Mouse (Mus musculus) limb, embryonic 12.5 days (tissue): ENCODE measurements around the gene Dst. TPM values are rescaled to one million over a fixed set of nuclear protein-coding genes. Genes with fewer than 3 reads are reported as not detected.

Experiments
- ATAC-seq: fragments of 200-750 bp; cut with Nextera tagmentation; 2 replicates; pipeline ENCODE4 v1.8.0; 2017; ENCODE audit warnings: low read depth, moderate TSS enrichment; ENCODE audit not compliant: insufficient number of reproducible peaks, insufficient read depth, low FRiP score, low TSS enrichment
- H3K27ac ChIP-seq: fragments of 300-500 bp; sonication (generic); 2 replicates; pipeline ENCODE4 v1.5.1; 2016; ENCODE audit warnings: mild to moderate bottlenecking, moderate library complexity
- H3K27me3 ChIP-seq: fragments of 300-500 bp; sonication (generic); 2 replicates; pipeline ENCODE4 v1.6.1; 2016; ENCODE audit warnings: mild to moderate bottlenecking, moderate library complexity
- H3K36me3 ChIP-seq: fragments of 300-500 bp; sonication (generic); 2 replicates; pipeline ENCODE4 v1.6.1; 2016; ENCODE audit warnings: mild to moderate bottlenecking, moderate library complexity
- H3K4me1 ChIP-seq: fragments of 300-500 bp; sonication (generic); replicated peaks from 2 replicates; pipeline ENCODE4 v1.6.1; 2016
- H3K4me2 ChIP-seq: fragments of 300-500 bp; sonication (generic); 2 replicates; pipeline ENCODE4 v1.6.1; 2016; ENCODE audit warnings: mild to moderate bottlenecking, moderate library complexity
- H3K4me3 ChIP-seq: fragments of 300-500 bp; sonication (generic); replicated peaks from 2 replicates; pipeline ENCODE4 v1.5.1; 2016; ENCODE audit warnings: mild to moderate bottlenecking
- H3K9ac ChIP-seq: fragments of 300-500 bp; sonication (generic); replicated peaks from 2 replicates; pipeline ENCODE4 v1.6.1; 2016; ENCODE audit warnings: mild to moderate bottlenecking, moderate library complexity
- H3K9me3 ChIP-seq: fragments of 300-500 bp; sonication (generic); 2 replicates; pipeline ENCODE4 v1.6.1; 2016; ENCODE audit warnings: mild to moderate bottlenecking, moderate library complexity
- WGBS: fragments of 180-500 bp; shearing (Covaris S2); methylation state at CpG from one replicate; pipeline ENCODE4 v1.1.7; 2016; 5-methylcytosine and 5-hydroxymethylcytosine counted together
- polyA plus RNA-seq: library from polyadenylated mRNA; unstranded; fragments of >200 nt; fragmentation: Nextera tagmentation; extraction: Ambion mirVana; gene quantifications from 2 replicates; pipeline ENCODE4 v1.2.1, GENCODE M21; 2016

Dst gene
- polyA plus RNA-seq, 1 experiment from 2014 or later: 25.5 TPM

- Histone ChIP-seq H3K27me3 (no peaks in the 10 kb centered on the region), H3K9ac (no peak overlapping the region), H3K4me1 (no peaks in the 10 kb centered on the region), H3K36me3 (peaks cover 67% of the 10 kb centered on the region), H3K27ac (no peak overlapping the region), H3K4me2 (no peak overlapping the region), H3K9me3 (no peaks in the 10 kb centered on the region), H3K4me3 (no peak overlapping the region)
- WGBS: 94% methylated on average over 19 of the region's 19 CpGs
- no peak for ATAC-seq
These were observed 271.7 kb downstream of the Dst start for GRCm38 (mm10) chr1:34179756-34180155.

GRCm38 (mm10) chr1:34182406-34183249 lies 274.6 kb downstream of the Dst start:
- no peaks in the 10 kb centered on the region for H3K27me3 ChIP-seq
- no peak overlapping the region for H3K27ac ChIP-seq
- H3K9me3 ChIP-seq: no peaks in the 10 kb centered on the region
- WGBS: 87% methylated on average over 24 of the region's 24 CpGs
- H3K9ac ChIP-seq: no peak overlapping the region
- H3K4me1 ChIP-seq: no peaks in the 10 kb centered on the region
- peaks cover 47% of the 10 kb centered on the region for H3K36me3 ChIP-seq
- ATAC-seq: no peak
- no peak overlapping the region for H3K4me2 ChIP-seq
- no peak overlapping the region for H3K4me3 ChIP-seq

- H3K27me3 ChIP-seq: no peaks in the 10 kb centered on the region
- no peak for ATAC-seq
- H3K4me2 ChIP-seq: no peak overlapping the region
- H3K36me3 ChIP-seq: peaks cover 42% of the 10 kb centered on the region
- no peaks in the 10 kb centered on the region for H3K9me3 ChIP-seq
- H3K27ac ChIP-seq: no peak overlapping the region
- H3K4me1 ChIP-seq: no peaks in the 10 kb centered on the region; the same call in 1 of the 2 replicates
- no peak overlapping the region for H3K4me3 ChIP-seq
- 90% methylated on average over 12 of the region's 12 CpGs for WGBS
- H3K9ac ChIP-seq: no peak overlapping the region
These were observed 275.4 kb downstream of the Dst start for GRCm38 (mm10) chr1:34183250-34183926.

- Histone ChIP-seq H3K4me2 (no peak overlapping the region), H3K4me1 (no peaks in the 10 kb centered on the region; the same call in 1 of the 2 replicates), H3K27me3 (no peaks in the 10 kb centered on the region), H3K27ac (no peak overlapping the region), H3K36me3 (peaks cover 43% of the 10 kb centered on the region), H3K9ac (no peak overlapping the region), H3K9me3 (no peaks in the 10 kb centered on the region), H3K4me3 (no peak overlapping the region)
- 65% methylated on average over 6 of the region's 6 CpGs for WGBS
- no peak for ATAC-seq
These were observed 276.2 kb downstream of the Dst start for GRCm38 (mm10) chr1:34184266-34184665.

- H3K4me3 ChIP-seq: no peak overlapping the region
- no peak overlapping the region for H3K27ac ChIP-seq
- no peaks in the 10 kb centered on the region for H3K9me3 ChIP-seq
- H3K4me1 ChIP-seq: no peaks in the 10 kb centered on the region; the same call in 1 of the 2 replicates
- H3K4me2 ChIP-seq: no peak overlapping the region
- ATAC-seq: no peak
- H3K36me3 ChIP-seq: peaks cover 48% of the 10 kb centered on the region
- WGBS: 90% methylated on average over 6 of the region's 6 CpGs
- H3K9ac ChIP-seq: no peak overlapping the region
- no peaks in the 10 kb centered on the region for H3K27me3 ChIP-seq
These were observed 278.0 kb downstream of the Dst start for GRCm38 (mm10) chr1:34186033-34186432.

- H3K27ac ChIP-seq: no peak overlapping the region
- H3K4me3 ChIP-seq: no peak overlapping the region
- H3K27me3 ChIP-seq: no peaks in the 10 kb centered on the region
- 41% methylated on average over 5 of the region's 5 CpGs for WGBS
- no peak overlapping the region for H3K4me2 ChIP-seq
- no peaks in the 10 kb centered on the region for H3K9me3 ChIP-seq
- H3K9ac ChIP-seq: no peak overlapping the region
- H3K36me3 ChIP-seq: peaks cover 48% of the 10 kb centered on the region
- no peak for ATAC-seq
- H3K4me1 ChIP-seq: no peaks in the 10 kb centered on the region; the same call in 1 of the 2 replicates
These were observed 279.5 kb downstream of the Dst start for GRCm38 (mm10) chr1:34187501-34187900.

GRCm38 (mm10) chr1:34188721-34189236 lies 280.8 kb downstream of the Dst start:
- Histone ChIP-seq H3K4me1 (no peaks in the 10 kb centered on the region; the same call in 1 of the 2 replicates), H3K9me3 (no peaks in the 10 kb centered on the region), H3K27me3 (no peaks in the 10 kb centered on the region), H3K4me3 (no peak overlapping the region), H3K4me2 (no peak overlapping the region), H3K9ac (no peak overlapping the region), H3K27ac (no peak overlapping the region), H3K36me3 (peaks cover 56% of the 10 kb centered on the region)
- WGBS: 93% methylated on average over 16 of the region's 16 CpGs
- ATAC-seq: no peak

- no peak for ATAC-seq
- no peaks in the 10 kb centered on the region for H3K27me3 ChIP-seq
- 94% methylated on average over 14 of the region's 14 CpGs for WGBS
- H3K27ac ChIP-seq: no peak overlapping the region
- no peaks in the 10 kb centered on the region for H3K9me3 ChIP-seq
- no peak overlapping the region for H3K4me2 ChIP-seq
- no peak overlapping the region for H3K4me3 ChIP-seq
- peaks cover 61% of the 10 kb centered on the region for H3K36me3 ChIP-seq
- H3K9ac ChIP-seq: no peak overlapping the region
- H3K4me1 ChIP-seq: no peaks in the 10 kb centered on the region; the same call in 1 of the 2 replicates
These were observed 281.3 kb downstream of the Dst start for GRCm38 (mm10) chr1:34189318-34189717.

GRCm38 (mm10) chr1:34189970-34190369 lies 281.9 kb downstream of the Dst start:
- no peak for ATAC-seq
- Histone ChIP-seq H3K9ac (no peak overlapping the region), H3K9me3 (no peaks in the 10 kb centered on the region), H3K27ac (no peak overlapping the region), H3K36me3 (peaks cover 63% of the 10 kb centered on the region), H3K27me3 (no peaks in the 10 kb centered on the region), H3K4me3 (no peak overlapping the region), H3K4me2 (no peak overlapping the region), H3K4me1 (no peaks in the 10 kb centered on the region; the same call in 1 of the 2 replicates)
- WGBS: 67% methylated on average over 7 of the region's 7 CpGs

GRCm38 (mm10) chr1:34192174-34192573 lies 284.1 kb downstream of the Dst start:
- peaks cover 81% of the 10 kb centered on the region for H3K36me3 ChIP-seq
- 91% methylated on average over 17 of the region's 17 CpGs for WGBS
- no peak overlapping the region for H3K27ac ChIP-seq
- ATAC-seq: no peak
- H3K27me3 ChIP-seq: no peaks in the 10 kb centered on the region
- H3K9me3 ChIP-seq: no peaks in the 10 kb centered on the region
- no peak overlapping the region for H3K4me3 ChIP-seq
- no peak overlapping the region for H3K4me2 ChIP-seq
- no peaks in the 10 kb centered on the region; the same call in 1 of the 2 replicates for H3K4me1 ChIP-seq
- no peak overlapping the region for H3K9ac ChIP-seq

- H3K4me2 ChIP-seq: no peak overlapping the region
- 91% methylated on average over 18 of the region's 18 CpGs for WGBS
- H3K9ac ChIP-seq: no peak overlapping the region
- H3K27me3 ChIP-seq: no peaks in the 10 kb centered on the region
- H3K4me3 ChIP-seq: no peak overlapping the region
- ATAC-seq: no peak
- no peaks in the 10 kb centered on the region for H3K9me3 ChIP-seq
- H3K36me3 ChIP-seq: peaks cover 80% of the 10 kb centered on the region
- H3K4me1 ChIP-seq: no peaks in the 10 kb centered on the region
- no peak overlapping the region for H3K27ac ChIP-seq
These were observed 292.8 kb downstream of the Dst start for GRCm38 (mm10) chr1:34200791-34201190.
